In genomic region chr9:61723021-61723581, GRCm38 (mm10) we compare ENCODE assay signal across 8 mouse cellular contexts.
DNase-seq lines count a peak whose midpoint lies in the region.

No protein-coding gene starts in this region.

- DNase-seq in adrenal gland, adult 2 months, result peak; percentile 60
- DNase-seq in adrenal gland, adult 18-20 months (ENCODE audit: low spot score in 2 of 2), result no peak
- peak; percentile 26 for DNase-seq in adrenal gland, postnatal 25 days
- peak; percentile 51 for DNase-seq in kidney, adult 11 months
- DNase-seq in lung, postnatal 14 days, result peak; percentile 34
- DNase-seq in spleen, postnatal 4 days (ENCODE audit: low spot score in 2 of 2), result no peak
- DNase-seq in spleen, adult 12 weeks (ENCODE audit: low spot score), result no peak
- DNase-seq in left cerebral cortex, adult 18-20 months (ENCODE audit: low spot score in 2 of 2), result no peak

Comparison
In these comparisons a context has a peak if more than half of its experiments do, and no peak if none do; other contexts are left out.
1. DNase-seq: peak in adrenal gland, adult 2 months (single experiment), adrenal gland, postnatal 25 days (single experiment), kidney, adult 11 months (single experiment) and lung, postnatal 14 days (single experiment); none in adrenal gland, adult 18-20 months (0 of 2), spleen, postnatal 4 days (0 of 2), spleen, adult 12 weeks (single experiment) and left cerebral cortex, adult 18-20 months (0 of 2).